Mouse (Mus musculus) cerebellum, adult 8-10 months (tissue): ENCODE data around the gene Cpxm1.
"Not testable (repeated sequence)": the region's sequence is repeated elsewhere in the genome, so short reads cannot be mapped to it uniquely, and the experiment has no call there.

Source experiments
- DNase-seq: peaks from one replicate; pipeline ENCODE4 v3.0.0; 2022

Cpxm1 gene

GRCm38 (mm10) chr2:130400046-130400445, 2.7 kb upstream of the Cpxm1 start:
- no peak for DNase-seq

DNA sequence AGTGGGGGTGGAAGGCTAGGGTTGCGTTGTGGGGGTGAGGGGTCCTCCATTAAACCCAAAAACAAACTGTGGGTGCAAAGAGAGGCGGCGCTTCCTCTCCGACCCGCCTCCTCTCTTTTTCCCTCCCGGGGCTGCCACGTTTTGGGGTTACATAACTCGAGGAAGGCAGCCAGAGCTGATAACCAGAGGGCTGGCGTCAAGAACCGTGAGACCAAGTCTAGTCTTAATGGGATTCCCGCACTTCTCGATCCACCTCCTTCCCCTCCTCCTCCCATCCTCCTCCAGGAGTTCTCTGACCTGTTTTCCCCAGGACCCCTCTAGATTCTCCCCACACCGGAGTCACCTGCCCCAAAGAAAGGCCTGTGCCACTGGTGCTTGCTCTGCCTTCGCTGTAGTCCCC, 717 bp upstream of the Cpxm1 start:
- peak; percentile 11 for DNase-seq

DNA sequence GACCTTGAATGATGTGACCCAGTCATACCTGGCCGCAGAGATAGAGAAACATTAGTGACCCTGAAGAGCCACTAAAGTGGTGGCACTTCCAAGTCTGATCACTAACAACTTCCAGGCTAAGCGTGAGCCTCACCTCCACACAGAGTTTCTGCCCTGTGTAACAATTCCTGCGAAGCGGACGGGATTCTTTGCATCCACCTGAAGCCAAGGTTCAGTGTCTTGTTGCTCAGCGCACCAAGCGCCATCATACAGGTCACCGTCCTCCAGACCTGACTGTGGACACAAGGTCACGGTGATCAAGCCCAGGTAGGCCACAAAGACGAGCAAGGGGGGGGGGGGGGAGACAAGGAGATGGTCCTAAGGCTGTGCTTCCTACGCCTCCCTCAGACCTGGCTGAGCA, 1.7 kb downstream of the Cpxm1 start:
- DNase-seq = no peak

DNA sequence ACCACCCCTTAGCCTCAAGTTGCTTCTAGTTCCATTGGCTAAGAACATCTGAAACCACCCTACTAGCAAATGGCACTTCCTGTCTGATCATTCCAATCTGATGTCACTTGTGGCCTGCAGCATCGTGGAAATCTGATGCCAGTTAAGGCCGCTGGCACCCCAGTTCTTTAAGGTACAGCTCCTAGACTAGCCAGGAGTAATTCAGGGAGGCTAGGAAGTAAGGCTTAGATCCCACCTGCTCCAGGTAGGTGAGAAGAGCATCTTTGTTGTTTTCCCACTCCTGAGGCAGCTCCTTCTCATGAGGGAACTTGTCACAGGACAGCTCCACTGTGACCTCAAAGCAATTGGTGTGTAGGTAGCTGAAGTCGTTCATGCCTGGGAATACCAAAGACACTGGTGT, 4.5 kb downstream of the Cpxm1 start:
- DNase-seq = no peak

DNA sequence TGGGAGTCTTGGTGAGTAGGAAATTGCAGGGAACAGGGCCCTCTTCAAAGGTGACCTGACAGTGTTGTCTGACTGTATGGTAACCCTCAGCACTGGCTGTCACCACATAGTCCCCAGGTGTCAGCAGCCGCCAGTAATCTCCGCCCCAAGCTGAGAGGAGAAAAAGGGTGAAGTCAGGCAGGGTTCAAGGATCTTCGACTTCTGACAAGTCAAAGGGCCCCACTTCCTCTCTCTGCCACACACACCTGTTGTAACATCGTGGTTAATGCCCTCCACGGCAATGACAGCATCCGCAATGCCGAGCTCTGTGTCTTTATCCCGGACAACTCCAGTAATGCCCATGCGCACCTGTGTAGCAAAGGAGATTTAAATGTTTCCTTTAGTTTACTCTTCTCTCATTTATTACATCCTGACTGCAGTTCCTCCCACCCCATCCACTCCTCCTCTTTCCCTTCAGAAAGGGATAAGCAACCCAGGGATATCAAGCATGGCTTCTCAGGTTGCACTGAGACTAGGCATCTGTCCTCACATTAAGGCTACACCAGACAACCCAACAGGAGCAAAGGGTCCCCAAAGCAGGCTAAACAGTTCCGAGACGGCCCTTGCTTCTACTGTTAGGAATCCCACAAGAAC, 6.3 kb downstream of the Cpxm1 start:
- no peak for DNase-seq

DNA sequence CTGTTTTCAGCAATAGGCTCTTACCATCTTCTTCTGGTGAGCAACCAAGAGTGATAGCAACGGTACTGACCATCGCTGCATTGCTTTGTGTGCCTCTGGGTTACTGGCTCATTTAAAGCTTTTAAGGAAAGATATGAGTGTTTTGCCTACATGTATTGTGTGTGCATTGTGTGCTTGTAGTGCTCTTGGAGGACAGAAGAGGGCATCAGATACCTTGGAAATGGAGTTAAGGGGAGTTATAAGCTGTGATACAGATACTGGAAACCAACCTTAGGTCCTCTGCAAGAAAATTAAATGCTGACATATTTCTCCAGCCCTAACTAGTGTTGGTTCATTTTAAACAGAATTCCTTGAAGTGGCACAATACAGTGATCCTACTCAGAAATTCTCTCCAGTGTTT, 8.6 kb downstream of the Cpxm1 start:
- DNase-seq = no peak

GRCm38 (mm10) chr2:130386212-130386611, 11.2 kb downstream of the Cpxm1 start:
- DNase-seq = no peak

DNA sequence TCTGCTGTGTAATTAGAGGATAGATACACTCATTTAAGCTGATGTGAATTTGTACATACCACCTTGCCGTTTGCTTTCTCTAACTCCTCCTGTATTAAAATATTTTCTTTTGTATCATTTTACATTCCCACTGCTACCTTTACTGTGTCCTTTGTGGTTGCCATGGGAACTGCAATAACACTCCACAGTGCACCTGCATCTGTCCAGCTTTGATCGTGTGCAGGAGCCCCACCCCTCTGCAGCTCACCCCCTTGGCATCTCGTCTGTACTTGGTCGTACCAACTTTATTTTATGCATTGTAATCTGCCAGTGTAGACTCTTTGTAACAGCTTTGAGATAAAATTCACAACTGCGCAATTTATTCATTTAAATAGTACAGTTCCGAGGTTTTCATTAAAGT, 13.5 kb downstream of the Cpxm1 start:
- DNase-seq = no peak

DNA sequence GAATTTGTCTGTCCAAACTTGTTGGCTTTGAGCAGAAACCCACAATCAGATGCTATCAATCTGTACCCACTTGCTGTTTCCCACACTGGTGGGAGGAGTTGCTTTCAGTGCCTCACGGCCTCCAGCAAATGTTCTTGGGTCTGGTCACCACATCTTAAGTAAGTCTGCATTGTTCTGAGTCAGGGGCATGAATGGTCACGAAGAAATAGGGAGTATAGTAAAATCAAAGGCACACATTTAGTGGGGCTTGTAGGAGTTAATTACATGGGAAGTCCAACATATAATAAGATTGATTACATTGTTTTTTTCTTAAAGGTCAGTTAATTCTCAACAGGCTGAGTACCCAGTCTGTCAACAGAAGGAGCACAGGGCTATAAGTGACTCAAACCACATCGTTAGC, 14.2 kb downstream of the Cpxm1 start:
- no peak for DNase-seq

- no peak for DNase-seq
Measured at GRCm38 (mm10) chr2:130374951-130375350, 22.4 kb downstream of the Cpxm1 start.

GRCm38 (mm10) chr2:130373026-130373425, 24.3 kb downstream of the Cpxm1 start:
- DNase-seq = not testable (repeated sequence)

GRCm38 (mm10) chr2:130367386-130367785, 30.0 kb downstream of the Cpxm1 start:
- DNase-seq = no peak

DNA sequence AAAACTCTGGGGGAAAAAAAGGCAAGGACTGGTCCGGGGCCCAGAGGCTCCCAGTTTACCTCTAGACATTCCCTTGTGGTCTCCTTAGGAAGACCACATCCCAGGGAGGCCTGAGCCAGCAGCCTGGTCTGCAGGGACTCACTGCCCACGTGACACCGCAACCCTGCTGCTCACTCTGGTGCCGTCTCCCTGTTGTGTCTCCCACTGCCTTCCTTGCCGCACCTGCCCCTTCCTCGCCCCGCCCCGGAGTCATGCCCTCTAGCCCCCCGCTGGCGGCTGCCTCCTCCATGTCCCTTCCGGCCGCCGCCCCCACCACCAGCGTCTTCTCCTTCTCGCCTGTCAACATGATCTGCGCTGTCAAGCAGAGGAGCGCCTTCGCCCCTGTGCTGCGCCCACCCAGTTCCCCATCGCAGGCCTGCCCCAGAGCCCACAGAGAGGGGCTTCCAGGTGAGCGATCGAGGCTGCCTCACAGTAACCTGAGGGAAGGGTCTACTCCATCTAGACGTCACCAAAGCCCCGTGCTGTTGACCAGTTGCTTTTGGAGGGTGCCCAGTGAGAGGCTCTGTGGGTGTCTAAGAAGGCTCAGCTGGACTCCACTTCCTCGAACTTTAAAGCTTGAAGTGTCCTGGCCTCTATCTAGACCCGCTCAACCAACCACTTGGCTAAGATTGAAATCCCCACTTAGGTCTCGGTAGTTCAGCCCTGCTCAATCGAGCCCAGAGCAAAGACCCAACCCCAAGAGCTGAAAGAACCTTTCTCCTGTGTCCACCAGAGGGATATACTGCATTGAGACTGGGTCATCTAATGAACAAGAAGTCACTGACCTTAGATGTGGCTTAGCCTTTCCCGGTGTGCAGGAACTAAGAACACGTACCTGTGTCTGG, 31.9 kb downstream of the Cpxm1 start:
- no peak for DNase-seq

DNA sequence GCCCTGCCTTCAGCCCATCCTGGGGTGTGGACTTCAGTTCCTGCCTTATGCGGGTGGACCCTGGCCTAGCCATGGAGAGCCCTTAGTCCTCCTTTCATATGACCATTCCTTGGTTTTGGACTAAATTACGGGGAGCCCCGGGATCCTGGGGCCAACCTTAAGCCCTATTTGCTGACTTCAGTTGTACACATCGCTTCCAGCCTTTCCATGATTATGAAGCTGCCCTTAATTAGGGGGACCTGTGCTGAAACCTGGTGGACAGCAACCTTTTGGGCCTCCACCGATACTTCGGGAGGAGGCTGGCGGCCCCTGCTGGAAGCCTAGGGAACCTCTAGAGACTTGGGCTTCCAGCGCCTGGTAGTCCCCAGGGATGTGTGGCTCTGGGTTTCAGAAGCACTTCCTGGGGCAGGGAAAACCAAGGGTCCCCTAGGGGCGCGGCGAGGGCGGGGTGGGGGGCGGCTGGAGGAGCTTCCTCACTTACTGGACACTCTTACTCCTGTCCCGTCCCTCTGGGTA, 34.8 kb downstream of the Cpxm1 start:
- DNase-seq = no peak

DNA sequence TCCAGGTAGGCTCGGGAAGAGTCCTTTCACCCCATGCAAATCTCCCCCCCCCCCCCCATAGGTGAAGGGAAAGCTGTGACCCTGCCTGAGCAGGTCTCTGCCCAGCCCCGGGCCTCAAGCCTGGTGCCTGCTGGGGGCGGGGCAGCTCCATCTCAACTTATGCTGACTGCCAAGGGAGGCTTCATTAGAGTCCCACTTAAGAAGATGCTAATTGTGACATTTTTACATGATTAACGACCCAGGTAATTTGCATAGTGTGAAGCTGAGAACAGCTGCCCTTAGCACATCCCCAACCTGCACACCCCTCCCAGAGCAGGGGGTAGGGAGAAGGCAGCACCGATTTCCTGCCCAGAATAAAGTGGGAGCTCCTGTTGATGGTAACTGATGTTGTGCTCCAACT, 38.5 kb downstream of the Cpxm1 start:
- no peak for DNase-seq

- no peak for DNase-seq
Measured at GRCm38 (mm10) chr2:130357551-130357950, 39.8 kb downstream of the Cpxm1 start.

- DNase-seq = no peak
Measured at GRCm38 (mm10) chr2:130353889-130354288, 43.5 kb downstream of the Cpxm1 start.

- no peak for DNase-seq
Measured at GRCm38 (mm10) chr2:130353411-130353810, 44.0 kb downstream of the Cpxm1 start.

DNA sequence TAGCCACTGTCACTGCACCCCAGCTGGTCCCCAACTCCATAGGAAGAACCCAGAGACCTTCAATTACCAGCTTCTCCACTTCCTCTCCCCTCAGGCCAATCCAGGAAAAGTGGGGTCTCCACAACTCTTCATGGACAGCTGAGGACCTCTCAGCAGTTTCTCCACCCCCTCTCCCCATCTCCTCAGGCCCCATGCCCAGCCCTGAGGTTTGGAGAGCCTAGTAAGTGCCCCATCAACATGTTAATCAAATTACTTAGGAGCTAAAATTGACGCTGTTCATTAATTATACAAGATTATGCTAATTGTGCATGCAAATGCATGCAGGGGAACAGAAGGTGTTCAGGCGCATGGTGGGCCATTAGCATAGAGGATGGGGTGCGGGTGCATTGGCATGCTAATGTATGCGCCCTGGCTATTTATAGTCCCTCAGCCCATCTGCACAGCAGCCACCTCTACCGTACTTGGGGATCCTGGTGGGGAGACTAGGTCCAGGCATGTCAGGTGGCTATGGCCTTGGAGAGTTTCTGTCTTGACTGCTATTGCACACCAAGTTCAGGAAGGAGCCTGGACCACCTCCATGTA, 45.5 kb downstream of the Cpxm1 start:
- DNase-seq = no peak

GRCm38 (mm10) chr2:130350376-130350775, 47.0 kb downstream of the Cpxm1 start:
- no peak for DNase-seq

- no peak for DNase-seq
Measured at GRCm38 (mm10) chr2:130341220-130341580, 56.2 kb downstream of the Cpxm1 start.
